Mouse (Mus musculus) limb, embryonic 13.5 days (tissue): ENCODE measurements around the gene 4930470P17Rik. TPM values are rescaled to one million over a fixed set of nuclear protein-coding genes. Genes with fewer than 3 reads are reported as not detected.

Experiments
- ATAC-seq: fragments of 200-750 bp; cut with Nextera tagmentation; 2 replicates; pipeline ENCODE4 v1.8.0; 2017; ENCODE audit warnings: low read depth, moderate number of reproducible peaks, moderate TSS enrichment; ENCODE audit not compliant: low FRiP score
- H3K27ac ChIP-seq: fragments of 300-500 bp; sonication (generic); 2 replicates; pipeline ENCODE4 v1.5.1; 2015; ENCODE audit warnings: inconsistent platforms, mild to moderate bottlenecking, moderate library complexity
- H3K27me3 ChIP-seq: fragments of 300-500 bp; sonication (generic); 2 replicates; pipeline ENCODE4 v1.6.1; 2015; ENCODE audit warnings: mild to moderate bottlenecking, inconsistent platforms
- H3K36me3 ChIP-seq: fragments of 300-500 bp; sonication (generic); 2 replicates; pipeline ENCODE4 v1.6.1; 2015; ENCODE audit warnings: inconsistent platforms, mild to moderate bottlenecking, moderate library complexity
- H3K4me1 ChIP-seq: fragments of 300-500 bp; sonication (generic); 2 replicates; pipeline ENCODE4 v1.6.1; 2015; ENCODE audit warnings: inconsistent platforms
- H3K4me2 ChIP-seq: fragments of 300-500 bp; sonication (generic); replicated peaks from 2 replicates; pipeline ENCODE4 v1.6.1; 2015; ENCODE audit warnings: inconsistent platforms, mild to moderate bottlenecking, moderate library complexity
- H3K4me3 ChIP-seq: fragments of 300-500 bp; sonication (generic); 2 replicates; pipeline ENCODE4 v1.5.1; 2015; ENCODE audit warnings: moderate library complexity, mild to moderate bottlenecking, inconsistent platforms
- H3K9ac ChIP-seq: fragments of 300-500 bp; sonication (generic); 2 replicates; pipeline ENCODE4 v1.6.1; 2015; ENCODE audit warnings: mild to moderate bottlenecking, inconsistent platforms
- H3K9me3 ChIP-seq: fragments of 300-500 bp; sonication (generic); 2 replicates; pipeline ENCODE4 v1.6.1; 2016; ENCODE audit warnings: inconsistent platforms
- WGBS: fragments of 180-500 bp; shearing (Covaris S2); methylation state at CpG from one replicate; pipeline ENCODE4 v1.1.7; 2015; 5-methylcytosine and 5-hydroxymethylcytosine counted together
- polyA plus RNA-seq: library from polyadenylated mRNA; unstranded; fragments of >200 nt; fragmentation: Nextera tagmentation; extraction: Ambion mirVana; gene quantifications from 2 replicates; pipeline ENCODE4 v1.2.1, GENCODE M21; 2015

Gene 4930470P17Rik
- polyA plus RNA-seq, 1 experiment from 2014 or later, result not detected

DNA sequence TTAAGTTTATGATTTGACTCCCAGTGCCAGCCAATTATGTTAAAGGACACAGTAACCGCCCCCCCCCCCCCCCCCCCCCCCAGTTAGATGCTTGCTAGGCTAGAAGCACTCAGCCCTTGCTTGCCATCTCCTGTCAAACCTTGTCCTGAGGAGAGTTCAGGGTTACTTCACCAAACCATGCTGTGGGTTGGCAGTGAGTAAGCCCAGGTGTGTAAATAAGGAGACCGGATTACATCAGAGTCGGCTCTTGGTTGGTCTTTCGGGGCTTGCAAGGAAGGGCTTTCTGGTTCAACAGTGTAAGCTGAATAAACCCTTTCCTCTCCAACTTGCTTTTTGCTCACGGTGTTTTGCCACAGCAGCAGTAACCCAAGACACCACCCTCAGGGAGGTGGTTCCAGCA is 58.2 kb downstream of the 4930470P17Rik start:
- Histone ChIP-seq H3K4me3 (no peak overlapping the region), H3K9me3 (no peaks in the 10 kb centered on the region), H3K4me2 (no peak overlapping the region), H3K27ac (no peak overlapping the region), H3K4me1 (peaks cover 24% of the 10 kb centered on the region), H3K9ac (no peak overlapping the region), H3K27me3 (no peaks in the 10 kb centered on the region), H3K36me3 (no peaks in the 10 kb centered on the region)
- no peak for ATAC-seq
- WGBS, result 61% methylated on average over 4 of the region's 5 CpGs

DNA sequence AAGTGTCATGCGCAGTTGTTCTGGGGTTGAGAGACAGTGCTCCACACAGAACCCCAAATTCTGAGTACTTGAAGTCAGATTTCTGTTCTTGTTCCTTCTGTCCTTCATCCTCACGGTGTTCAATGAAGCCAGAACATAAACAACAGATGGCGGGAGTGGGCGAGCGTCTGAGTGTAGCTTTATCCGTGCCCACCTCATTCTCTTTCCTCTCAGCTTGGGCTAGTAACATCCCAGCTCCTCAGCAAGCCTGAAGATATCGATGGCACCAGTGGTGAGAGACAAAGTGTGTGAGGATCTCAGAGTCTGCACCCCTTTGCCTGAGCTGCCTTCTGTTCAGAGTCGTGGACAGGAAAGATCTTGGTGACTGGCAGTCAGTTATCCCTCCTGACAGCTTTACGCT is 62.6 kb downstream of the 4930470P17Rik start:
- H3K27ac ChIP-seq, result no peak overlapping the region
- H3K27me3 ChIP-seq, result no peaks in the 10 kb centered on the region
- peaks cover 7% of the 10 kb centered on the region for H3K4me1 ChIP-seq
- H3K4me3 ChIP-seq, result no peak overlapping the region
- no peaks in the 10 kb centered on the region for H3K36me3 ChIP-seq
- H3K9me3 ChIP-seq, result no peaks in the 10 kb centered on the region
- no peak overlapping the region for H3K4me2 ChIP-seq
- 84% methylated on average over 9 of the region's 9 CpGs for WGBS
- no peak overlapping the region for H3K9ac ChIP-seq
- no peak for ATAC-seq

DNA sequence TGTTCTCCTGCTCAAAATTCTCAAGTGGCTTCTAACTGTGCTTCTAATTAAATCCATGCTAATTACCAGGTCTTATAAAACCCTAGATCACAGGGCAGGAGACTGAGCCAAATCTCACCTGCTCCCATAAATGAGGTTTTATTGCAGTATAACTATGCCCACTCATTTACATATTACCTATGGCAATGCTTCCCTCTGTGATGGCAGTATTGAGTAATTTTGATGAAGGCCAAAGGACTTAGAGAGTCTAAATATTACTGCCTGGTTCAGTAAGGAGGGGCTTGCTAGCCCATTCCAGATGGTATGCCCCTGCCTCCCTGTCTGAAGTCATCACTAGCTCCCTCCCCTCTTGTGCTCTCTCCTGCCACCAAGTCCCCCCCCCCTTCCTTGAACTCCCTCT is 66.0 kb downstream of the 4930470P17Rik start:
- peaks cover 5% of the 10 kb centered on the region for H3K4me1 ChIP-seq
- no peaks in the 10 kb centered on the region for H3K36me3 ChIP-seq
- H3K27ac ChIP-seq, result no peak overlapping the region
- no peak overlapping the region for H3K4me2 ChIP-seq
- H3K9ac ChIP-seq, result no peak overlapping the region
- H3K27me3 ChIP-seq, result peaks cover 9% of the 10 kb centered on the region; the same call in 1 of the 2 replicates
- no peaks in the 10 kb centered on the region for H3K9me3 ChIP-seq
- no peak overlapping the region for H3K4me3 ChIP-seq
- ATAC-seq, result 0 out of 2 replicates have a peak, but pooled peaks have one; percentile 15

DNA sequence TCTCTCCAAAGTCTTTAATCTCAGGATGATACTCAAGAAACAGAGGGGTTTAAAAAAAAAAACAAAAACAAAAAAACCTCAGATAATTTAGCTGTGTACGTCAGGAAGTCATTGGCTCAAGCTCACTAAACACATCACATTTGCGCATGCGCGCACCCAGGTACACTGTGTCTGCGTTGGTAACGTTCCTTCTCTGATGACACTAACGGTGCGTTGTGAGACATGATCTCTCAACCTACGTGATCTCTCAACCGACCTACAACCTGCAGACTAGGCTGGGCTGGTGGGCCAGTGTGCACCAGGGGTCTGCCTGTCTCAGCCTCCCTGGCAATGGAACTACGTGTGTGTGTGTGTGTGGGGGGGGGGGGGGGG is 67.0 kb downstream of the 4930470P17Rik start:
- Histone ChIP-seq H3K36me3 (no peaks in the 10 kb centered on the region), H3K27ac (no peak overlapping the region), H3K4me2 (no peak overlapping the region), H3K27me3 (peaks cover 9% of the 10 kb centered on the region; the same call in 1 of the 2 replicates), H3K9ac (no peak overlapping the region), H3K4me1 (peaks cover 5% of the 10 kb centered on the region), H3K4me3 (no peak overlapping the region), H3K9me3 (no peaks in the 10 kb centered on the region)
- ATAC-seq, result no peak
- WGBS, result 90% methylated on average over 11 of the region's 11 CpGs

DNA sequence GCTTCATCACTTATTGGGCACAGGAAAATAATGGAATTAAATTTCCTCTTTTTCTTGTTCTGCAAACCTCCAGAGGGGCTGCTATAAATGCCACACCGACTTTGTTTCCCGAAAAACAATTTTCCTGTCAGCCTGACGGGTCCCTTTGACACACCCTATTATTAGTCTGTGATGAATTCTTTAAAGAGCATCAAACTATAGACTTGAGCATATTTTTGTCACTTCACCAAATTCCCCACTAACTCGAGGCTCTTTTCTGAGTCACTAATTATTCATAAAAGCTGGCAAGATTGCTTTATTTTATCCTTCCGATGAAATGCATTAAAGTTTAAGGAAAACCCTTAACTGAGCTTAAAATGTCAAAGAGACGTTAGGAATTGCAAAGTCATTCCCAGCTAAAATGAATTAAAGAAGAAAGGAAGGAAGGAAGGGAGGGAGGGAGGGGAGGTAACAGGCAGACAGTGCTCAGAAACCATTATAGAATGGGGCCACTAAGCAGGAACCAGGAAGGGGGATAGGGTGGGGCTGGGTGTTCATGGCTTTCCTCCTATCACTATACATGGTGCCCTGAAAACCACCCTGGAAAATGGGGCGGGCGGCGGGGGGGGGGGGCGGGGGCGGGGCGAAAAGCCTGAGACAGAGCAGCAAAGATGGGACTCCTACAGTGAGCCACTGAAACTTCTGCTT is 67.6 kb downstream of the 4930470P17Rik start:
- no peak overlapping the region for H3K27ac ChIP-seq
- H3K36me3 ChIP-seq, result no peaks in the 10 kb centered on the region
- no peak overlapping the region for H3K9ac ChIP-seq
- 49% methylated on average over 12 of the region's 12 CpGs for WGBS
- H3K4me1 ChIP-seq, result peaks cover 5% of the 10 kb centered on the region
- H3K4me2 ChIP-seq, result no peak overlapping the region
- peaks cover 9% of the 10 kb centered on the region; the same call in 1 of the 2 replicates for H3K27me3 ChIP-seq
- no peaks in the 10 kb centered on the region for H3K9me3 ChIP-seq
- no peak overlapping the region for H3K4me3 ChIP-seq
- ATAC-seq, result no peak

DNA sequence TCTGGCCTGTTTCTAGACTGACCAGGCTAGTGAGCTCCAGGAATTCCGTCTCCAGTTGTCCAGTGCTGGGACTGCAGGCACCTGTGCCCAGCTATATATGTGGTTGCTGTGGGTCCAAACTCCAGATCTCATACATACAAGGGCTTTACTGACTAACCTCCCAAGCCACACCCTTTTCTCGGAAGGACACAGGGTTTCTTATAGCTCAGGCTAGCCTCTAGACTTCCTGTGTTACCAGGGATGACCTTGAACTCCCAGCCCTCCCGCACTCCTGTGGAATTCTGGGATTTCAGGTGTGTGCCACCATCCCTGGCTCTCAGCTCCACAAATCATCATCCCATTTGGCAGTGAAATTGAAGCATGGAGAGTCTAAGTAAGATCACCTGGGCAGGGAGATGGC is 71.6 kb downstream of the 4930470P17Rik start:
- 91% methylated on average over 3 of the region's 3 CpGs for WGBS
- Histone ChIP-seq H3K27ac (no peak overlapping the region), H3K36me3 (no peaks in the 10 kb centered on the region), H3K9me3 (no peaks in the 10 kb centered on the region), H3K27me3 (peaks cover 9% of the 10 kb centered on the region; the same call in 1 of the 2 replicates), H3K4me3 (no peak overlapping the region), H3K4me2 (no peak overlapping the region), H3K4me1 (no peaks in the 10 kb centered on the region), H3K9ac (no peak overlapping the region)
- ATAC-seq, result no peak

DNA sequence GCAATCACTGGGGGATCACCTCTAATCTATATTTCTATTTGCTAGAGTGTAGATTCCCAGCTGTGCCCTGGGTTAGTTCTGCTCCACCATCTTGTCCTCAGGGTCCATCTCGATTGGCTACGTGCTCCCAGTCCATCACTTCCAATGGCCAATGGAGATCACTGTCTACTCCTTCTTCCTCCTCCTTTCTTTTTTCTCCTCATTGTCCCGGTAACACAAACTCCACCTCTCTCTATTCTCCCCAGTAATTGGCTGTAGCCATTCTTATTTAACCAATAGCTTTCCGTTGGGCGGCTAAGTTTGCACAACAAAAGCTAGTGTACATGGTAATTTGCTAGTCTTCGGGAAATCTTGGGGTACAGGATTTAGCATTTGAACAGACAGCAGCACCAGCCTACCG is 72.1 kb downstream of the 4930470P17Rik start:
- 90% methylated on average over 7 of the region's 7 CpGs for WGBS
- ATAC-seq, result no peak
- no peak overlapping the region for H3K27ac ChIP-seq
- no peak overlapping the region for H3K4me2 ChIP-seq
- no peaks in the 10 kb centered on the region for H3K9me3 ChIP-seq
- H3K4me3 ChIP-seq, result no peak overlapping the region
- no peaks in the 10 kb centered on the region for H3K4me1 ChIP-seq
- no peaks in the 10 kb centered on the region for H3K36me3 ChIP-seq
- no peak overlapping the region for H3K9ac ChIP-seq
- H3K27me3 ChIP-seq, result peaks cover 9% of the 10 kb centered on the region; the same call in 1 of the 2 replicates

Other genes starting within 250 kb of the 4930470P17Rik start
- gene Bcas1, start 174.2 kb downstream of the 4930470P17Rik start, polyA plus RNA-seq, result 0.89 and 1.1 TPM in 2 replicates
- 87.3 and 87.9 TPM in 2 replicates for gene Pfdn4, start 105.6 kb downstream of the 4930470P17Rik start, polyA plus RNA-seq
- gene Cyp24a1, start 104.9 kb downstream of the 4930470P17Rik start, polyA plus RNA-seq, result not detected in 2 replicates
- gene Dok5, start 129.8 kb upstream of the 4930470P17Rik start, polyA plus RNA-seq, result 10.3 and 11.0 TPM in 2 replicates